Mouse (Mus musculus) G1E (cell line): ENCODE results near the gene Fam129c.

ENCODE experiments used
- CTCF ChIP-seq: IDR thresholded peaks from 2 replicates; pipeline ENCODE4 v1.5.1; 2012; ENCODE audit warnings: low read depth, low read length, inconsistent platforms, mixed read lengths
- GATA1 ChIP-seq: IDR thresholded peaks from 2 replicates; pipeline ENCODE4 v1.6.1; 2012; ENCODE audit warnings: borderline replicate concordance, low read length, inconsistent platforms, mixed read lengths
- GATA2 ChIP-seq: IDR thresholded peaks from 2 replicates; pipeline ENCODE4 v1.6.1; 2012; ENCODE audit warnings: low read depth, low read length, inconsistent platforms, borderline replicate concordance
- POLR2AphosphoS5 ChIP-seq: IDR thresholded peaks from 2 replicates; pipeline ENCODE4 v1.6.1; 2012; ENCODE audit warnings: low read depth, low read length, inconsistent platforms; ENCODE audit not compliant: insufficient replicate concordance
- TAL1 ChIP-seq: conservative IDR thresholded peaks from 2 replicates; pipeline ENCODE4 v1.6.1; 2012; ENCODE audit warnings: low read depth, low read length, inconsistent platforms, mixed read lengths

GRCm38 (mm10) chr8:71619786-71620185, 22.3 kb downstream of the Fam129c start:
- TF ChIP-seq CTCF, result no peak
- TF ChIP-seq GATA2, result no peak
- no peak for TF ChIP-seq GATA1
- no peak for TF ChIP-seq TAL1
- no peak for TF ChIP-seq POLR2AphosphoS5
